Mouse (Mus musculus) heart, embryonic 14.5 days (tissue): Measurements from ENCODE around the gene Hacl1. TPM values are rescaled to one million over a fixed set of nuclear protein-coding genes. Genes with fewer than 3 reads are reported as not detected.

Source experiments
- ATAC-seq: fragments of 200-750 bp; cut with Nextera tagmentation; 2 replicates; pipeline ENCODE4 v1.8.0; 2017; ENCODE audit warnings: low read depth, moderate TSS enrichment; ENCODE audit not compliant: insufficient number of reproducible peaks, insufficient read depth, low FRiP score
- H3K27ac ChIP-seq, 2 experiments: fragments of 200-500 bp in 1 of 2; fragments of 300-500 bp in 1 of 2; sonication (generic) in 1 of 2; replicated peaks in 1 of 2; 2 replicates each; pipeline ENCODE4 v1.5.1; 2012 to 2014; ENCODE audit warnings: low read depth in 2 of 2, low read length in 2 of 2, control low read depth in 1 of 2, mild to moderate bottlenecking in 1 of 2, mixed read lengths in 1 of 2; ENCODE audit not compliant: control insufficient read depth in 1 of 2, insufficient read depth in 1 of 2
- H3K27me3 ChIP-seq: fragments of 300-500 bp; sonication (generic); 2 replicates; pipeline ENCODE4 v1.6.1; 2014; ENCODE audit warnings: mild to moderate bottlenecking, low read length, control low read depth; ENCODE audit not compliant: control insufficient read depth, insufficient read depth
- H3K36me3 ChIP-seq: fragments of 300-500 bp; sonication (generic); 2 replicates; pipeline ENCODE4 v1.6.1; 2014; ENCODE audit warnings: mild to moderate bottlenecking, control low read depth, low read length, mixed read lengths; ENCODE audit not compliant: control insufficient read depth, insufficient read depth
- H3K4me1 ChIP-seq, 2 experiments: fragments of 200-500 bp in 1 of 2; fragments of 300-500 bp in 1 of 2; sonication (generic) in 1 of 2; 2 replicates each; pipeline ENCODE4 v1.6.1; 2012 to 2014; ENCODE audit warnings: low read length in 2 of 2, control low read depth in 1 of 2, mixed read lengths in 1 of 2; ENCODE audit not compliant: control insufficient read depth in 2 of 2, insufficient read depth in 2 of 2
- H3K4me2 ChIP-seq: fragments of 300-500 bp; sonication (generic); 2 replicates; pipeline ENCODE4 v1.6.1; 2014; ENCODE audit warnings: mild to moderate bottlenecking, low read length
- H3K4me3 ChIP-seq, 2 experiments: fragments of 200-500 bp in 1 of 2; fragments of 300-500 bp in 1 of 2; sonication (generic) in 1 of 2; 2 replicates each; pipeline ENCODE4 v1.5.1; 2012 to 2014; ENCODE audit warnings: low read length in 2 of 2, mild to moderate bottlenecking in 2 of 2, control low read depth in 1 of 2, low read depth in 1 of 2, moderate library complexity in 1 of 2; ENCODE audit not compliant: control insufficient read depth in 1 of 2, insufficient read depth in 1 of 2
- H3K9ac ChIP-seq: fragments of 300-500 bp; sonication (generic); 2 replicates; pipeline ENCODE4 v1.6.1; 2014; ENCODE audit warnings: mild to moderate bottlenecking, low read length
- H3K9me3 ChIP-seq: fragments of 300-500 bp; sonication (generic); 2 replicates; pipeline ENCODE4 v1.6.1; 2016; ENCODE audit warnings: low read length, control low read depth; ENCODE audit not compliant: control insufficient read depth
- WGBS: fragments of 180-500 bp; shearing (Covaris S2); extraction: QIAGEN DNeasy Blood & Tissue Kit; methylation state at CpG from one replicate; pipeline ENCODE4 v1.1.7; 2014; 5-methylcytosine and 5-hydroxymethylcytosine counted together
- polyA plus RNA-seq: library from polyadenylated mRNA; unstranded; fragments of >200 nt; fragmentation: Nextera tagmentation; extraction: Ambion mirVana; gene quantifications from 2 replicates; pipeline ENCODE4 v1.2.1, GENCODE M21; 2014

Gene Hacl1
- polyA plus RNA-seq, 1 experiment from 2014 or later = 14.3 TPM

DNA sequence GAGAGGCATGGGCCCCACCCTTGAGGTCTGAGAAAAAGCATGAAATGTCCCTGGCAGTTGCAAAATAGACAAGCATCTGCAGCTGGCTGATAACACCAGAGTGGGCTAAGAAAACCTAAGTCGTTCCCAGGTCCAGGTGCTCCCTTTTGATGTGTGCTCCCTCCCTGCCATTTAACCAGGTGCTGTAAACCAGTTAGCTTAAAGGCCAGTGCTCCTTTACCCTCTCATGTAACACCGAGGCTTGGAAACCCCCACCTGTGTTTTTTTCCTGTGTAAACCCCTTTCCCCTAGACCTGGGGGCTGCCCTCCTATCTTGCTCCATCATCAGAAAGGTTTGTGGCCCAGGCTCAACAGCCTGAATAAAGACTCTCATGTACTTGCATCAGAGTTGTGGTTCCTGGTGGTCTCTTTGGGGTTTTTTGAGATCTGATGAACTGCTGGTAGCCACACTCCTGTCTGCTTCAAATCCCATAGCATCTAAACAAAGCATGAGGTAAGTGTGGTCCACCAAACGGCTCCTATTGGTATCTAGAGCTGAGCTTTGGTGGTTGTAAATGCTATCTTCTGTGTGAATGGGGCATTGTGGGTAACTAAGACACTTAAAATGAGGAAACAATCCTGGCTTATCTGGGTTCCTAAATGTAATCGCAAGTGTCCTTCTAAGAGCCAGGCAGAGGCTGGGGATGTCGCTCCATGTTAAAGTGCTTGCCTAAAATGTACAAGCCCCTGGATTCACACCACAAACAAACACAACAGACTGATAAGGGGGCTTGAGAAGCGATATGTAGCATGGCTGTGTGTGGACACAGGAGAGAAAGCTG lies 70.7 kb downstream of the Hacl1 start:
- no peak overlapping the region for H3K9ac ChIP-seq
- H3K4me1 ChIP-seq = peaks cover 27 to 39% of the 10 kb centered on the region in 2 experiments
- no peak overlapping the region for H3K27ac ChIP-seq
- H3K4me2 ChIP-seq = no peak overlapping the region
- WGBS = 33% methylated on average over 6 of the region's 6 CpGs
- no peaks in the 10 kb centered on the region for H3K9me3 ChIP-seq
- H3K36me3 ChIP-seq = no peaks in the 10 kb centered on the region
- no peaks in the 10 kb centered on the region for H3K27me3 ChIP-seq
- no peak overlapping the region for H3K4me3 ChIP-seq
- ATAC-seq = no peak

- Histone ChIP-seq H3K9ac (no peak overlapping the region), H3K9me3 (no peaks in the 10 kb centered on the region), H3K36me3 (no peaks in the 10 kb centered on the region), H3K27me3 (no peaks in the 10 kb centered on the region), H3K27ac (0 out of 4 replicates have a peak overlapping the region, but pooled peaks of 1 of the 2 experiments have one; percentile 3), H3K4me1 (peaks cover 31 to 50% of the 10 kb centered on the region in 2 experiments), H3K4me3 (no peak overlapping the region), H3K4me2 (peak overlapping the region; percentile 4; the same call in 1 of the 2 replicates)
- ATAC-seq = peak; percentile 44; the same call in 1 of the 2 replicates
- 27% methylated on average over 7 of the region's 7 CpGs for WGBS
Observed at GRCm38 (mm10) chr14:31569151-31569631, 71.9 kb downstream of the Hacl1 start.

DNA sequence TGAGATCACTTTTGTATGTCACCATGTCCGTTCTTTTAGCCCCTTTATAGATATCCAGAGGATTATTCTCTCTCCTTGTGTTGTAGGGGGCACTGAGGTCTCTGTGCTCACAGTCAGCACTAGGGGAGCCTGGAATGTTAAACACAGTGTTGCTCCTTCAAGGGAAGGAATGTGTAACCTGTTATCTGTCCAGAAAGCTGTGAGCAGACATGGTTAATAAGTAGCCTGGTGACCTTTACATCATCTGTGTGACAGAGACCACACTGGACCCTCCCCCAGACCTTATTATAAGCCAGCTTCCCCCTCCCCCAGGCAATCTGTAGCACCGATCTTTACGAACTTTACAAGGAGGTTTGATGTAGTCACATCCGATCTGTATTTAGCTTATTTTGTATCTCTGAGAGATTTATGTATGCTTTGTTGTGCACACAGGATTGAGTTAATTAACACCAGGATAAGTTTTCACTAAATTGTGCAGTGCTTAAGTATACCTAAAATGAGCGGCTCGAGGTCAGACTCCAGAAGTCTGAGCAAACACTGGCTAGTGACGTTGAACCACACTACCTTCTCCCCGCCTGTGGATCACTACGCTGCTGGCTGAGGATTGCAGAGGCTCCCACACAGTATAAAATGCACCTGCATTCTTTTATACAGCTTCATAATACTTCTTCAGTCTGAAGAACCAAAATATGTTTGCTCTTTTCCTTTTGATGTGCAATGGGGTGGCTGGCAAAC lies 75.4 kb downstream of the Hacl1 start:
- Histone ChIP-seq H3K27me3 (no peaks in the 10 kb centered on the region), H3K4me3 (no peak overlapping the region), H3K36me3 (no peaks in the 10 kb centered on the region), H3K9me3 (no peaks in the 10 kb centered on the region), H3K4me2 (peak overlapping the region; percentile 9; the same call in 1 of the 2 replicates), H3K9ac (no peak overlapping the region), H3K4me1 (peaks cover 38 to 52% of the 10 kb centered on the region in 2 experiments), H3K27ac (peak overlapping the region; percentile 76 to 79)
- no peak for ATAC-seq
- WGBS = 68% methylated on average over 9 of the region's 9 CpGs

- Histone ChIP-seq H3K4me2 (peak overlapping the region; percentile 9; the same call in 1 of the 2 replicates), H3K36me3 (no peaks in the 10 kb centered on the region), H3K4me1 (peaks cover 34 to 52% of the 10 kb centered on the region in 2 experiments), H3K27me3 (no peaks in the 10 kb centered on the region), H3K9ac (no peak overlapping the region; the same call in 1 of the 2 replicates), H3K27ac (peak overlapping the region; percentile 76 to 79), H3K9me3 (no peaks in the 10 kb centered on the region), H3K4me3 (no peak overlapping the region)
- WGBS = 12% methylated on average over 6 of the region's 6 CpGs
- no peak for ATAC-seq
Observed at GRCm38 (mm10) chr14:31564452-31565179, 76.5 kb downstream of the Hacl1 start.

DNA sequence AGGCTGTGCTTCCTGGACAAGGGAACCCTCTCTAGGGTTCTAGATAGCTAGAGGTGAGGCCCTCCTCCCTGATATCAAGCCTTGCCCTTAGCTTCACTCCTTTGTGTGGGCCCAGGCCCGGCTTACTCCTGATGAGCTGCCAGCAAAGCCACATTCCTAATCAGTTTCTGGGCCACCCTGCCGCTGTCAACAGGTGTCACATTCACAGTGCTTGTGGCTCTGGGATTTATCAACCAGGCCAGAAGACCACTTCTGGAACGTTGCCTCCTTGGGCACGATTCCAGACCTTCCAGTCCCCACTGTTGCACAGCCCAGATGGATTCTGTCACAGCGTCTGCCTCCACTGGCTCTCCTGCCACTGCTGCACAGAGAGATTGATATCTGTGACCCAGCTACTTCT lies 80.2 kb downstream of the Hacl1 start:
- Histone ChIP-seq H3K9me3 (no peaks in the 10 kb centered on the region), H3K4me3 (no peak overlapping the region), H3K27me3 (no peaks in the 10 kb centered on the region), H3K27ac (peak overlapping the region; percentile 70 to 77), H3K4me1 (peaks cover 37 to 56% of the 10 kb centered on the region in 2 experiments), H3K4me2 (0 out of 2 replicates have a peak overlapping the region, but pooled peaks have one; percentile 2), H3K9ac (no peak overlapping the region), H3K36me3 (no peaks in the 10 kb centered on the region)
- peak; percentile 87 for ATAC-seq
- WGBS = 2% methylated on average over 5 of the region's 5 CpGs

DNA sequence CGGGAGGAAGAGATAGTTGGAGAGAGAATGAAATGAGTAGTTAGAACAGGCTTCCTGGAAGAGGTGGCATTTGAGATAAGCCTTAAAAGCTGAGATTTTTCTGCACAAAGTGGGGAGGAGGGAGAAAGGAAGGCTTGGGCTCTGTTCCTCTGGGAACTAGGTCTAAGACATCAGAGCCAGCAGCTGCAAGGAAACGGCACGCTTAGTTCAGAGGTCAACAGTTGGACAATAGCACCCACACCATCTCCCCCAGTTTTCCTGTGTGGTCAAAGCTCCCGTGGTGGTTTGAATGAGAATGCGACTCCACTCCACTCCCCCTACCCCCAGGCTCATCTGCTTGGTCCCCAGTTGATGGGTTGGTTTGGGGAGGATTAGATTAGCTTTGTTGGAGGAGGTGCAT lies 81.9 kb downstream of the Hacl1 start:
- ATAC-seq = no peak
- Histone ChIP-seq H3K4me3 (no peak overlapping the region), H3K27me3 (no peaks in the 10 kb centered on the region), H3K4me2 (no peak overlapping the region), H3K4me1 (peaks cover 29 to 44% of the 10 kb centered on the region in 2 experiments), H3K27ac (no peak overlapping the region), H3K36me3 (no peaks in the 10 kb centered on the region), H3K9ac (no peak overlapping the region), H3K9me3 (no peaks in the 10 kb centered on the region)
- 61% methylated on average over 5 of the region's 5 CpGs for WGBS

- Histone ChIP-seq H3K27ac (no peak overlapping the region), H3K4me1 (peaks cover 27 to 40% of the 10 kb centered on the region in 2 experiments), H3K4me2 (no peak overlapping the region), H3K36me3 (no peaks in the 10 kb centered on the region), H3K9ac (no peak overlapping the region), H3K27me3 (no peaks in the 10 kb centered on the region), H3K4me3 (no peak overlapping the region), H3K9me3 (no peaks in the 10 kb centered on the region)
- 72% methylated on average over 9 of the region's 9 CpGs for WGBS
- ATAC-seq = no peak
Observed at GRCm38 (mm10) chr14:31557784-31558183, 83.3 kb downstream of the Hacl1 start.
